Mouse (Mus musculus): ENCODE measurements around the gene Tex30. TPM values are rescaled to one million over a fixed set of nuclear protein-coding genes. Genes with fewer than 3 reads are reported as not detected.
"Not testable (repeated sequence)": the region's sequence is repeated elsewhere in the genome, so short reads cannot be mapped to it uniquely, and the experiment has no call there.

Tex30 gene
- polyA plus RNA-seq (2012; rRNA removed), result 6.4 and 10.6 TPM in 2 replicates

GRCm38 (mm10) chr1:44102259-44102717 is at the start of gene Tex30:
TSS of gene Tex30 (minus strand) at chr1:44102441.
- DNase-seq (ENCODE audit: low spot score), result peak; percentile 87

DNA sequence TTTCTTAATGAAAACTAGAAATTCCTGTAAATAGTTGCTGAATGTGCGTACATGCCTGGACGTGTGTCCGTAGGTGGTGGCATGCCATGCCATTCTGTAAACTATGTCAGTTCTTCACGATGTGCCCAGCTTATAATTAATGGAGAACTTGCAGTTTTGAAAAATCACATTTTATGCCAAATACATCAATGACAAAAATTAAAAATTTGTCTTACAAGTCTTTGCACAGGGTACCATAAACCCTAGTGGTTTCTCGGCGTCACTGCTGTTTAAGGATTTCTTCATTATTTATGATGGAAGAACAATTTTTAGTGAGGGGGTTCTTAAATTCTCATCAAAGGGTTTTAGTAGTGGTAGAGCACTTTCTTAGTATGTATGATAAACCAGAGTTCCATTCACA is 46.5 kb upstream of the Tex30 start:
- DNase-seq (ENCODE audit: low spot score), result no peak

DNA sequence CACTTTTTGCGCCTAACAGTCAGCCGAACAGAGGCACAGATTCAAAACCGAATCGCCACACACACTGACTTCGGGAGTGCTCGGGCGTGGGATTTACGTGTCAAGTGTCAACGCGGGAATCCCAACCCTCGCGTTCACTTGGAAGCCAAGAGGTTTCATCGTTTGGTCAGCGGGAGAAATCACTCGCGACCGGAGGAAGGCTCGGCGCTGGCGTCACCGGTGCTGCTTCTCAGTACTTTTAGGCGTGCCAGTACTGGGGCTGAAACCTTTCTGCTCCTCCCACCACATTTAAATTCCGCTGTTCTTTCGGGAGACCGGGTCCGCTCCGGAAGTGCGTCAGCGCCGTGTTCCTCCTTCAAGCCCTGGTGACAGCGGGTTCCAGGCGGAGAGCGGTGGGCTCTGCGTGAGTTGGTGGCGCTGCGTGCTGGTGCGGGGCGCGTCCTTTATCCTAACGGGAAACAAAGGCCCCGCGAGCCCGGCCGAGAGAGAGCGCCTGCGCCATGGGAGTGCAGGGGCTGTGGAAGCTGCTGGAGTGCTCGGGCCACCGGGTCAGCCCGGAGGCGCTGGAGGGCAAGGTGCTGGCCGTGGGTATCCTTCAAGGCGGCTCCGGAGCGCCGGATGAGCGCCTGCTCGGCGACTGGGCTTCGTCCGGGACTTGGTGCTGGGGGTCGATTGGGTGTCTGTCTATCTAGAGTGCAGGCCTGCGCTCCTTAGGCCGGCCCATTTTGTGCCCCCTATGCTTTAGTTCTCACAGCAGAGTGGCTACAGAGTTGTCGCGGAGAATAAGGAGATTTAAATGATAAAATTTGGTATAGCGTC is 45.5 kb upstream of the Tex30 start, which contains the start of gene Ercc5:
Gene Ercc5 (plus strand): TSS at position 182 of the 819 bp plus-strand sequence.
- DNase-seq (ENCODE audit: low spot score), result peak; percentile 78

- no peak for DNase-seq (ENCODE audit: low spot score)
These were observed 40.5 kb upstream of the Tex30 start for GRCm38 (mm10) chr1:44142747-44143146.

DNA sequence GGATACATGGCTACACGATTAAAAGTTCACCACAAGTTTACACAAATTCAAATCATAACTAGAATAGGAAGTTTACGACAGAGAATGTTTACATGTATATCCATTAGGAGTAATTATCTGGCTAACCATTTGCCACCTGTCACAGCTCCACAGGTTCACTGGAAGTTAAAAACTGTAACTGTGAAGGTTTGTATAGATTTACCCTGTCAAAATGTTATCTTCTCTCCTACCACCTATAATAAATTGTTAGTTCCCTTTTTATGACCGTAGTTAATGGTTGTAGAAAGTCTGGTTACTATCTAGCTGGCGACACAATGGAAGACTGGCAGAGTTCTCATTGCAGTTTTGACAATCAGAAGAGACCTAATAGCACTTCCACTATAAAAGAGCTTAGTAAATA is 38.0 kb upstream of the Tex30 start:
- DNase-seq (ENCODE audit: low spot score), result no peak

GRCm38 (mm10) chr1:44129929-44130581 is 27.8 kb upstream of the Tex30 start:
- no peak for DNase-seq (ENCODE audit: low spot score)

GRCm38 (mm10) chr1:44125590-44125989 is 23.3 kb upstream of the Tex30 start:
- DNase-seq (ENCODE audit: low spot score), result no peak

GRCm38 (mm10) chr1:44122256-44122655 is 20.0 kb upstream of the Tex30 start:
- DNase-seq (ENCODE audit: low spot score), result no peak

GRCm38 (mm10) chr1:44120074-44120406 is 17.8 kb upstream of the Tex30 start:
- DNase-seq (ENCODE audit: low spot score), result no peak

DNA sequence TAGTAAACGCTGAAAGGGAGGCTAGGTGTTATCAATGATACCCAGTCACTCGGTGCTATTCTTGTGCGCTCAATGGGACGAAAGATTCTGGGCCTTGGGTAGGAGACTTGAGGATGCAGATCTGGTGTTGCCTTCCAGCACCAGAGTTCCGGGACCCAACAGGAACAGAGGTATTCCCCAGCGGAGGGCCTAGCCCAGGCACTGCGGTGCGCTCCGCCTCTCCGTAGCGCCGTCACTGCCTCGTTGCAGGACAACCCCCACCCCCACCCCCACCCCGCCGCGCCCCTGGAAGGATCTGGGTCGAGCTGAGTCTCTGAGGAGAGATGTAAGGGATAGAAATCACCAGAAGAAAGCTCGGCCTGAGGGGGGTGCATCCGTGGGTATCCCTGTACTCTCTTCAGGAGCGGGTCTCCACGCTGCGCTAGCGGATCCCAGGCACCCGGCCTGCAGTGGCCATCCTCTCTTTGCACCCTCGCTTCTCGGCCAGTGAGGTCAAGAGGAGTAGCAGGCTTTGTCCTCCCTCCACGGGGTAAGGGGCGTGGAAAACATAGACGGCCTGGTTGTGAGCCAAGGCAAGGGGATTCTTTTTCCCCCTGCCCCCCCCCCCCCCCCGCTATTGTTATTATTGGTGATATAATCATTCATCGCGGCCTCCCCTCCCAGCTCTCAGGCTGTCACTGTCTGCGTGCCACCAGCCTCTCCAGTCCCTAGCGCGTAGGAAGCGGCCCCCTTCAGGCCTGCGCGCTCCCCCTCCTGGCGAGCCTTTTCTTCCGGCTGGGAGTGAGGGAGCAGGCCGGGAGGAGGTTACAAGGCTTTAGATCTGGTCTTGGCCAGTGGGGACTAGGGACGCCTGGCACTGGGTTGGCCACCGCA is 17.2 kb upstream of the Tex30 start:
- peak; percentile 68 for DNase-seq (ENCODE audit: low spot score)

DNA sequence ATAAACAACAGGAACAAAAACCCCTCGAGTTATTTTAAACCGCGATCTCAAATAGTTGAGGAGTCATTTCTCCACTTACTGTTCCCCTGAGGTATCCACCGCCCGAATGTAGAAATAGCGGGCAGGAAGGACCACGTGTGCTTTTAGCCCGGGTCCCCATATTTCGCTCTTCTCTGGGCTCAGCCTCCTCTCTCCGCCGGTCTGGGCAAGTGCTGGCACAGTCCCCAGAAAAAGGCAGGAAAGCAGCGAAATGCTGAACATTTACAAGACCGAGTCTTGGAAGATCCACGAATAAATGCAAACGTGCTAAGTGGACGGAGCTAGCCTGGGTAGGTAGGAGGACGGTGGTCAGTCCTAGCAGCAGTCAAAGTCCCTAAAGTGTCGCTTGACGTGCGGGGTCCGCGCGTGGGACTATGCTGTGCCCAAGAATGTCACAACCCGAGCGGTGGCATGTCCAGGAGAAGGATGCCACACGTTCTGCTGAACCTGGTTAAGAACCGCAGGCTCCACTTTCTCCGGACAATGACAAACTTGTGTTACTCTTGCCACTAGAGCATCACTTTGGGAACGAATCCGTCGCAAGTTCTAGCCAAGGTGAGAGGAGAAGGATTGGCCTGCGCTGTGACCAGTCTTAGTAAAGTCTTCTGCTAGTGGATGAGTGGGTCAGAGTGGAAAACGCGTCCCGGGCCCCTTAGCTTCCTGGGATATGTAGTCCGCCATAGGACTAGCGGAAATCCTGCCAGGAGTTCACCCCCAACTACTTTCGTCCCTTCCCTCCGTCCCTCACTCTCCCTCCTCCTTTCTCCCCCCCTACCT is 16.2 kb upstream of the Tex30 start, which contains the start of the genes Kdelc1 and Bivm:
Gene Kdelc1 (minus strand): TSS at position 570 of the 816 bp plus-strand sequence.
Gene Bivm (plus strand): TSS at position 719 of the 816 bp plus-strand sequence.
- peak; percentile 50 for DNase-seq (ENCODE audit: low spot score)

DNA sequence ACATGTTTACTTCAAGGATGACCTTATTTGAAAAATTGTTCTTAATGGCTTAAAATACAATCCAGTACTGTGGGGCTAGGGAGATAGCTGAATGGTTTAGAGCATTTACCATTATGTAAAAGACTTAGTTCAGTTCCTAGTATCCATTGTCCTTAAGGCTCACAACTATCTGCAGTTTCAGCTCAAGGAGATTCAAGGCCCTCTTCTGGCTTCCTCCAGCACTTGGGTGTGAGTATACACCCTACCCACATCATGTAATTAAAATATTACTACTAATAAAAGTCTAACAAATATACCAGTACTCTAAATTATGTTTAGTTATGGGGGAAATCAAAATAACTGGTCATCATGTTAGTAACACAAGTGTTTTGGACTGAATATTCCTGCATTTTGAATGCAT is 15.3 kb upstream of the Tex30 start:
- no peak for DNase-seq (ENCODE audit: low spot score)

GRCm38 (mm10) chr1:44102939-44103338 is 698 bp upstream of the Tex30 start:
- no peak for DNase-seq (ENCODE audit: low spot score)

- DNase-seq (ENCODE audit: low spot score), result no peak
These were observed 604 bp downstream of the Tex30 start for GRCm38 (mm10) chr1:44101448-44102225.

DNA sequence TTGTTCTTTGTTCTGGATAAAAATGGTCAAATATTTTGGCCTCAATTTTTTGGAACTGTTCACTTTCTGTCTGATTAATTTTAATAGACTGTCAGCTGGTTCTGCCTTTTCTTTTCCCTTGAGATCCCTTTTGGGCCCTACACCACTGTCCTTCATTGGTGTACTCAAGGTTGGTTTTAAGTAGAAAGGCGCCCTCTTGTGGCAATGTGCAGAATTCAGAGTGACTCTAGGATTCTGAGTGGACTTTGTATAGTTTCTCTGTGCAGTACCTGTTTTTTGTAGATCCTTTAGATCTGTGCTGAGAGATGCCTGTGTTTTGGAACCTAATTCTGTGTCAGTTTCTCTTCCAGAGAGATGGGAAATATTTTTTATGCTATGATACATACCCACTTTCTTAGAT is 37.6 kb downstream of the Tex30 start:
- DNase-seq (ENCODE audit: low spot score), result no peak

- DNase-seq (ENCODE audit: low spot score), result no peak
These were observed 38.8 kb downstream of the Tex30 start for GRCm38 (mm10) chr1:44063439-44063838.

GRCm38 (mm10) chr1:44061836-44062235 is 40.4 kb downstream of the Tex30 start, which contains the start of gene Gm8251:
TSS of gene Gm8251 (minus strand) at chr1:44061936.
- no peak for DNase-seq (ENCODE audit: low spot score)

DNA sequence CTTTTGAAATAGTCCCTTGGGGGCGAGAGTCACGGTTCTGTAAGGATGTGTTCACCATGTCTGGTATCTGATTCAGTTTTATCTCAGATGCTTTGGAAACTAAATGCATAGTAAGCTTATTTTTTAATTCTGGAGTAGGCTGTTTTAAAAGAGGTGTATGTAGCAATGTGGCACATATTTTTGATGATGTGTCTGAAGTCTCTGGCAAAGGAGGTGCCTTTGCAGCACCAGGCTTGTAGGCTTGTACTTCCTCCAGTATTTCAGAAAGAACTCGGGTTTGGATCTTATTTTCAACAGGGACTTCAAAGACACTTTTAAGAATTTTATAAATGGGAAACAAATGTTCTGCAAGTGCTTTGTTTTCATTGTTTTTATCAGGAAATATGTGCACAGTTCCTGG is 44.4 kb downstream of the Tex30 start:
- DNase-seq (ENCODE audit: low spot score), result no peak

GRCm38 (mm10) chr1:44046556-44046955 is 55.7 kb downstream of the Tex30 start:
- DNase-seq (ENCODE audit: low spot score), result no peak

DNA sequence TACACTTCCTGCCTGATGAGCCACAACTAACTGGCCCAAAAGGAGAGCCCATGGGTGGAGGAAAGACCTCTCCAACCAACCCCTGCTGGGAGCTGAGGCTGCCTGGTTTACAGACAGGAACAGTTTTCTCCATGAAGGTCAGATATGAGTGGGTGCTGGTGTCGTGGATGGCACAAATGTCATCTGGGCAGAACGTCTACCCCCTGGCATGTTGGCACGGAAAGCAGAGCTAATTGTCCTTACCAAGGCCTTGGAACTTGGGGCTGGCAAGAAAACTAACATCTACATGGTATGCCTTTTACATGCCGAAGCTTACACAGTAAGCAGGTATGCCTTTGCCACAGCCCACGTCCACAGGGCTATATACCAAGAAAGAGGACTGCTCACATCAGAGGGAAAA is 56.6 kb downstream of the Tex30 start:
- not testable (repeated sequence) for DNase-seq (ENCODE audit: low spot score)

All from urinary bladder, adult 2 months (tissue).